Mouse (Mus musculus) spleen, postnatal 36 days (tissue): ENCODE measurements around the gene Cenpv.
"Not testable (repeated sequence)": the region's sequence is repeated elsewhere in the genome, so short reads cannot be mapped to it uniquely, and the experiment has no call there.

Source experiments
- DNase-seq, 2 experiments: peaks; one replicate each; pipeline ENCODE4 v3.0.0; 2022; ENCODE audit warnings: low spot score in 2 of 2, mixed read lengths in 1 of 2

Cenpv gene

DNA sequence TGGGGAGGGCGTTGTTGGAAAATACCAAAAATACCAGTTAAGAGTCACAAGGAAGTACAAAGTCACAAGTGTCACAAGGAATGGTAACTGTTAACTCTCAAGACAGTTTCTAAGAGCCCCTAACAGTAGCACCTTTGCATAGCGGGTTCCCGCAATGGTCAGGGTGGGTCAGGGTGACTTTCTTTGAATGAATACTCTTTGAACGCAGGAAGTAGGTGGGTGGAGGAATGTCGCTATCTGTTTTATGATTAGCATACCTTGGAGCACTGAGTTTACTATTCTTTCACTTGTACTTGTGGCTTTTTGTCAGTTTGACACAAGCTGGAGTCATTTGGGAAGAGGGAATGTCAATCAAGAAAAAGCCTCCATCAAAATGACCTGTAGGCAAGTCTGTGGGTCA is 30.2 kb downstream of the Cenpv start:
- not testable (repeated sequence) for DNase-seq

DNA sequence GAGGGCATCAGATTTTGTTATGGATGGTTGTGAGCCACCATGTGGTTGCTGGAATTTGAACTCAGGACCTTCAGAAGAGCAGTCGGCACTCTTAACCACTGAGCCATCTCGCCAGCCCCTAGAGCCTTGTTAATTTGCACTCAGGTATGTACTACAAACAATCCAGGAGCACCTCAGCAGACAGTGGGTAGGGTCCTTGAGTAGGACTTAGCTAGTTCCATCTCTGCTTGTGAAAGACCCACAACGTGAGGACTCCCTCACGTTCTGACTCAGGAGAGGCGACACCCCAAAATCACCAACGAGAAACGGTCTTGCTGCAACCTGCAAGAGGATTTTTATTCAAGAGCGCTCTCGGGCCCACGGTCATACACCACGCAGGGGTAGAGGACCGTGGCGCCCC is 30.7 kb downstream of the Cenpv start:
- not testable (repeated sequence) for DNase-seq

DNA sequence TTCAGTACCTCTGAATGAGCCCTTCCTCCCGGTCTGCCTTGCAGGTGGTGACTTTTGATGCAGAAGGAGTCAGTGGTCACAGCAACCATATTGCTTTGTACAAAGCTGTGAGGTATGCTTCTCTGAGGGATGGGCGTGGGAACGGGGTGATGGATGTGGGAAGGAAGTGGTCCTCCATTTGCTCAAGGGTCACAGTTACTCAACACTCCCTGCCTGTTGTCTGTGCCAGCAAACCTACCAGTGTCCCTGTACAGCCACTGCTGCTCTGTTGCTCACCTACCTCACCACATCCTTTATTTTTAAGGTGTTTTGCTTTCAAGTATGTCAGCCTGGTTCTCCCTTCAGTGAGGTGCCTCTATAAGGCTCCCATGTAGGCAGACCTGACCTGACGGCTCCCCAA is 31.4 kb downstream of the Cenpv start:
- DNase-seq = no peak

DNA sequence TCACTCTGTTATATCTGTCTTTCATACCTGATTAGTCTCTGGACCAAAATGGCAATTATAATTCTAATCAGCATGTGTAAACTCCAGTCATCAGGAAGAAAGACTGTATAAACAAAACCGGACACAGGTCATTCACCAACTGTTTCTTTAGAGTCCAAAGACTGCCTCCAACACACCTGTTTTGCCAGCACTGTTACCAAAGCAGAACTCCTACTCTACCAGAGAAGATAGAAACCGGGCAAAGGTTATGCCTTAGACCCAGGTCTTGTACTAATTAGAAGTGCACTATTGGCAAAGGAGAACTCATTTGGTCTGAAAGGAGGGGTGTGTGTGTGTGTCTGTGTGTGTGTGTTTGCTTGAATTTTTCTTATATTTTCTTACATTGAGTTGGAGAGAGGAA is 38.5 kb downstream of the Cenpv start:
- no peak for DNase-seq

DNA sequence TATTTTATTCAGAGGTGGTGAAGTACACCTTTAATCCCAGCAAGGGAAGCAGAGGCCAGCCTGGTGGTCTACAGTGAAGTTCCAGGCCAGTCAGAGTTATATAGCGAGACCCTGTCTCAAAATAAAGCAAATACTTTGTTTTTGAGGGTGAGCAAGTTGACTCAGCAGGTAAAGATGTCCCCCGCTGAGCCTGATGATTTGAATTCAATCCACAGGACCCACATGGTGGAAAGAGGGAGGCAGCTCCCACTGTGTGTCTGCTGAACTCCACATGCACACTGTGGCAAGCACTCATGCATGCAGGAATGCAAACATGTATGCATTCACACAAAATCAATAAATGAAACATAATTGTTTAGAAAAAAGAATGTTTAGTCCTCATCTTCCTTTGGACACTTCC is 40.3 kb downstream of the Cenpv start:
- no peak for DNase-seq

DNA sequence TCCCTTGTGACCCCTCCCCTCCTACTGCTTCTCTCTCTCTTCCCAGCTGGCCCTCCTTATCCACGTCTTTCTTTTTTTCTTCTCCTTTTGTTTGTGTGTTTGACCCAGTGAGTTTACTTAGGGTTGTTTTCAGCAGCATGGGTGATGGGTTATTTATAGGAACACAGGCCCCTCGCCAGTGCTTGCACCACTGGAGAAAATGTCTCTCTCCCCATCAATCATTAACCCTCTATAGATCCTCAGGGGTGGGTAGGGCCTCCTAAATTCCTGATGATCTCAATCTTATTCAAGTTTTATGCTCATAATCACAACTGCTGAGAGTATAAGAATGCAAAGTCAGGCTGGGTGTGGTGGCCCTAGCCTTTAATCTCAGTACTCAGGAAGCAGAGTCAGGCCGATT is 41.9 kb downstream of the Cenpv start:
- no peak for DNase-seq

DNA sequence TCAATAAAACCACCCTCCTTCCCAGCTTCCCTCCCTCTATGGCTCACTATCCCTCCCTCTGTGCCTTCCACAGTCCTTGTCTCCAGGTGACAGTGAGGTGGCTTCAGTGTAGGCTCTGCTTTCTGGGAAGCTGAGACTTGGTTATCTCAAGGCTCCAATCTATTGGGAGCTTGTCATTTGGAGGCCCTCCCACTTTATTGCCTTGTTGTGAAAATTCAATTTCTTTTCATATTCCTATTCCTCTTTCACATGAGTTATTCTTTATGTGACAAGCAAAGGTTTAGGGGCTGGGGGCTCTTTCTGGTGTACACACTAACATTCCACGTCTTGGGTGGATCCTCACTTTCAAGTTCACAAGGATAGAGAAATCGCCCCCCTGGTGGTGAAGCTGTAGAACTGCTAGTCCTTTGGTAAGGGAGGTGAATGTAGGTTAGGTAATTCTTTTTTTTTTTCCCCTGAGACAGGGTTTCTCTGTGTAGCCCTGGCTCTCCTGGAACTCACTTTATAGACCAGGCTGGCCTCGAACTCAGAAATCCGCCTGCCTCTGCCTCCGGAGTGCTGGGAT is 42.8 kb downstream of the Cenpv start:
- DNase-seq = peak; percentile 13 to 27

DNA sequence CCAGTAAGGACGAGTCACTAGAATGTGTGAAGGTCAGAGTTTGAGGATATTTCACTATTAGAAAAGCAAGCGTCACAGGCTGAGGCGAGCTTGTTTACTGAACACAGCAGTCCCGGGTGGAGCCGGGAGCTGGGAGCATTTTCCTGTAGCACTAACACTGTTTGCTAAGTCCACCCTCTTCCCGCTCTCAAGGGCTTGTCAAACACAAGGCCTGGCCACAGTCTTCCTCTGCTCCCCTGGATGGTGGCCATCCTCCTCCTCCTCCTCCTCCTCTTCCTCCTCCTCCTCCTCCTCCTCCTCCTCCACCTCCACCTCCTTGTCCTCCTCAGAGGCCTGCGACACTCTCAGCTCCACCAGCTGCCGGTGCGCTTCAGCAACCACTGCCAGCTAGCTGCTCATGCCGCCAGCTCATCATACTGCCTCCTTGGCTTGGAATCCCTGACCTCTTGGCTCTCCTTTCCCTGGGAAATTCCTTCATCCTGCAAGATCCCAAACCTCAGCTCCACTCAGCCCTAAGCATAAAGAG is 43.7 kb downstream of the Cenpv start:
- DNase-seq = peak in 1 of 2 experiments; percentile 14

DNA sequence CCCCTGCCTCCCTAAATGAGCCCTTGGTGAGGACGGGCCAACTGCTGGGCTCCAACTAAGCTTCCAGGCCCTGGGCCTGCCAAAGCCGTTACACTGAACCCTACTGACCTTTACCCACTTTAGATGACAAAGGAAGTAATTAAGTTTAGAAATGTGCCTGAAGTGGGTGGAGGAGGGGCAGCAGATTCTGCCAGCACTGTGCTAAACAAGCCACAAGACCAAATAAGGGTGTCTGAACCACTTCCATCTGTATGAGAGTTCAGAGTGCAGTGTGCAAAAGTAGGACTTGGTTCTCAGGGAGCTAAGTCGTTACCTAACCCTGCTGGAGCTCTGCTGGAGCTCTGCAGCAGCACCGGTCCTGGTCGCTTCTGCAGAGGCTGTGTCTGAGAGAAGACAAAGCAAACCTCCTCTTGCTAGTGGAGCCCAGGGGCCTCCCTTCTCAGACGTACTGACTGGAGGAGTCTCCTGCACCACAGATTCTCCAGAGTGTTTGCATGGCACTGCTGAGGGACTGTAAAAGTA is 44.2 kb downstream of the Cenpv start:
- peak; percentile 58 to 71 for DNase-seq

DNA sequence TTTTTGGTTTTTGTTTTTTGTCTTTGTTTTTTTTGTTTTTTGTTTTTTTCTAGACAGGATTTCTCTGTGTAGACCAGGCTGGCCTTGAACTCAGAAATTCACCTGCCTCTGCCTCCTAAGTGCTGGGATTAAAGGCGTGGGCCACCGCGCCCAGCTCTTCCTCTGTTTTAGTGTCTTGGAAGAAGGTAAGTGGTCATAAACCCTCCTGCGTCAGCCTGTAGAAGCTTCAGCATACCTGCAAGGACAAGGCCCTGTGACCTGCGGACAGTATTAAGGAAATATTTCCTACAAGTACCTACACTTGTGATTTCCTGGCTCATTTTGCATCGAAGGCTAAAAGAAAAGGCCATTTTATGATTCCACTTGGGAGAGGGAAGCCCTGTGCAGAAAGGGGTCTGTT is 45.4 kb downstream of the Cenpv start:
- DNase-seq = no peak

DNA sequence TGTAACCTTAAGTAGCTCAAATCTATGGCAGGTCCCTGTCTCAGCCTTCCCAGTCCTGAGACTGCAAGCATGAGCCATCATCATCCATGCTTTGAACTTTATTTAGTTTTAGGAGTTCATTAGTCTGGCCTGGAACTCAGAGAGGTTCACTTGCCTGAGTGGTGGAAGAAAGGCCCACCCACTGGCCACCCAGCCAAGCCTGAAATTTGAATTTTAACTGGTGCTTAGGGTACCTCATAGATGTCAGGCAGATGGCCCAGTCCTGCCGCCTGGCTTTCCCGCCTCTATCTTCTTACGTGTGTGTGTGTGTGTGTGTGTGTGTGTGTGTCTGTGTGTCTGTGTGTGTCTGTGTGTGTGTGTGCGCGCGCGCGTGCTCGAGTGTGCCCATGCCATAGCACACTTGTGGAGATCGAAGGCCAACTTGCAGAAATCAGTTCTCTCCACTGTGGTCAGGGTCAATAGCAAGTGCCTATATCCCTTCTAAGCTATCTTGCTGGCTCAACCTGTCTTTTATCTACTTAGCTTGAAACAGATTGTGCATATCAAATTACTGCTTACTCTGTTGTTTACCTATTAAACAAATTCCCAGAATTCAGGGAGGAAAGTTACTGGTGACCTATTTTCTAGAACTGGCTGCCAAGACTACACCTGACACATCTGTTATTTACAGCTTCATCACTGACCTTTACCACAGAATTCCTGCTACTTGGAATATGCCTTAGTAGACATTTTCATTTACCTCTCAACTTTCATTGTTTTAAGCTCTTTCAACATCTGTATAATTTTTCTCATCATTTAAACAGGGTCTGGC is 51.3 kb downstream of the Cenpv start:
- DNase-seq = no peak

DNA sequence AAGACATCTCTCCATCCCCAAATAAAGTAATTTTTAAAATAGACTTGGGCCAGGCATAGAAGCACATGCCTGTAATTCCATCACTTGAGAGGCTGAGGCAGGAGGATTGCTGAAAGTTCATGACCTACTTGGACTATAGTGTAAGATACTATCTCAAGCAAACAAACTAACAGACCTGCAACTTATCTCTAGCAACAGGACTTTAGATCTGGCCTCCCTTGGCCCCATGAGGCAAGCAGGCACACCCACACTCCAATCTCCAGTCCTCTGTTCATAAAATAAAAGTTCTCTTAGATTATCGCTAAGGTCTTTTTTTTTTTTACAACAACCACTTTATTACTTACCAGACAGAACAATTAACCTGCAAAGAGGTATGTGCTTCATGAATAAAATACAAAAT is 52.1 kb downstream of the Cenpv start:
- no peak for DNase-seq

DNA sequence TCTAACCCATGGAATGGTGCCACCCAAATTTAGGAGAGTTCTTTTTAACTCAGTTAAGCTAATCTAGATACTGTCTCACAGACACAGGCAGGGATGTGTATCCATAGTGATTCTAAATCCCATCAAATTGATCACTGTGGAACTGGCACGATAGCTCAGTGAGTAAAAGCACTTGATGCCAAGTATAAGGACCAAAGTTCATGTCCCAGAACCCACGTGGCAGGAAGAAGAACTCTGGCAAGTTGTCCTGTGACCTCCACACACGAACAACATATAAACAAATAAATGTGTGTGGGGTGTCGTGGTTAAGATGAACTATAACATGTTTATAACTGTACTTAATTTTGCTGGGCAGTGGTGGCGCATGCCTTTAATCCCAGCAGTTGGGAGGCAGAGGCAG is 59.5 kb downstream of the Cenpv start:
- no peak for DNase-seq

DNA sequence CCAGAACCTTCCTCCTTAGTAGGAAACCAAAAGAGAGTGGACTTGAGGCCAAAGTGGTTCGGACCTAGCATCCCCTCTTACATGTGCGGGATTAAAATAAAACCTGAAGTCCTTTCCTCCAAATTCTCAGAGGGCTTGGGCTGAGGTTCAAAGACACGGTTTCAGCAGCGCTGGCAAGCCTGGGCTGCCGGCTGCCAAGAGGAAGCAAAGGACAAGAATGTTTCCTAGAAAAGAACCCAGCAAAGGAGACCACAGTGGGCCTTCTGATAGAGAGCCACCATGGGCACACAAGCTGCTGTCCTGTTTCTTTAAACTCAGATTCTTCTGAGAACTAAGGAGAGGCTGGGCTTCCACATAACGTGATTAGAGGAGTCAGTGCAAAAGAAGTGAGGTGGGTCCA is 60.1 kb downstream of the Cenpv start:
- no peak for DNase-seq

DNA sequence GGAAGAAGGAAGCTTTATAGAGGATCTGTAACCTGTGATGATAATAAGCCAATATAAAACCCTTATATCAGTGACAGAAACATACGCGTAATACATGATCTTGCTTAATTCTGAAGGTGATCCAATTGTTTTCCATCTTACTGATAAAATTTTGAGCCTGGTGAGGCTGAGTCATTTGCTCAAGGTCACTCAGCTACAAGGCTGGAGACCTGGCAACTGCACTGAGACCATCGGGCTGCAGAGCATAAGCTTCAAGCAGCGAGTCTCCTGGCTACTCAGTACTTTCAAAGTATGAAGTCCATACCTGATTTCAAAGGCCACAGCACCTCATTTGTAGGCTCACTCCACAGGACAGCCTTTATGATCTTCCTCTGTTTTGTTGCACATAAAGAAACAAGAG is 62.9 kb downstream of the Cenpv start:
- DNase-seq = no peak
